Mouse (Mus musculus) monocyte, adult 5-6 weeks (primary cell): ENCODE results near the gene Psmd8. TPM values are rescaled to one million over a fixed set of nuclear protein-coding genes. Genes with fewer than 3 reads are reported as not detected.
A peak's percentile ranks its signal among the peaks of the same experiment; 100 is the strongest.

Source experiments
- ATAC-seq: fragments of 153-309, 156-312 bp; replicated peaks from 2 replicates; pipeline ENCODE4 v1.8.0; 2017; ENCODE audit warnings: mild to moderate bottlenecking; ENCODE audit not compliant: low TSS enrichment, insufficient number of reproducible peaks, severe bottlenecking, poor library complexity, low FRiP score
- total RNA-seq: library from RNA; stranded (forward); fragments of 200-1000, 200-491, 200-594 nt; gene quantifications from 3 replicates; pipeline ENCODE4 v1.2.3, GENCODE M21; 2017

Psmd8 gene
- total RNA-seq, 1 experiment from 2014 or later = 186 TPM

DNA sequence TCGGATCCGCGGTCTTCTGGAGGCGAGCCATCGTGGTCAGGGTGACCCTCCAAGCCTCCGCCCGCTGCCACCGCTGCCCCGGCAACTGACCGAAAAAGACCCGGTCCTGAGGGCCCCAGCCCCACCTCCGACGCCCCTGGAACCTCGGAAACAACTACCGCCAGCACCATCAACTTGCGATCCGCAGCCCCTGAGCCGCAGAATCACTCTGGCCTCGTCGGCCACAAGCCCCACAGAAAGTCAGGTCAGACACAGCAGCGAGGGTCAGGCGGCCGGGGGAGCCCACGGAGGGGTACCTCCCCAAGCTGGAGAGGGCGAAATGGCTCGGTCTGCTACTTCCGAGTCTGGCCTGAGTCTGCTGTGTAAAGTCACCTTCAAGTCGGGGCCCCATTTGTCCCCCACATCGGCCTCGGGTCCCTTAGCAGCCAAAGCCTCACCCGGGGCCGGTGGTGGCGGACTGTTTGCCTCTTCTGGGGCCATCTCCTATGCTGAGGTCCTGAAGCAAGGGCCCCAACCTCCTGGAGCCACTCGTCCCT is 8.9 kb downstream of the Psmd8 start:
- ATAC-seq = no peak

DNA sequence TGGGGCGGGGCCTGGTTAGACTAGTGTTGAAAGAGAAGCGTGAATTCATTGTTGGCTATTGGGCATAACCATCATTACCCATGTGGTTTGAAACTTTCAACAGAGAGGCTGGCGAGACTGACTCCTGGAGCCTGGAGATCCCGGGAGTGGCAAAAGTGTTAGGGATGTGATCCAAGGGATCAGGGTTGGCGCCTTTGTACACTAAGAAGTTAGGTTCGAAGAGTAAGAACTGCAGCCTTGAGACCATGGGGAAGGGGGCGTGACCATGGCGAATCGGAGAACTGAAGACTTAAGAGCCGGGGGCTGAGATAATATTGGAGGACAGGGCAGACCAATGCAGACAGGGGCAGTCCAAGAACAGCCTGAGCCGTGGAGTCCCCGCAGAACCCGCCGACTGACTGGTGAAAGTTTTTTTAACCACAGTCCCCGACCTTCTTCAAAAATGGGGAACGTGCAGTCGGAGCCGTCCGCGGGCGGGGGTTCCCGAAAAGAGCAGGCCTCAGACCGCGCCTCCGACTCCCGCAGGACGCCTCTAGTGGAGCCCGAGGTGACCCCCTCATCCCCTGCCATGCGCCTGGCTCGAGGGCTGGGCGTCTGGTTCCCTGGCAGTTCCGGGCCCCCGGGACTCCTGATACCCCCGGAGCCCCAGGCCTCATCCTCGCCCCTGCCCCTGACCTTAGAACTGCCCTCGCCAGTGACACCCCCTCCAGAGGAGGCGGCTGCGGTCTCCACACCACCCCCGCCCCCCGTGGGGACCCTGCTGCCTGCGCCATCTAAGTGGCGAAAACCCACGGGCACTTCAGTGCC is 9.5 kb downstream of the Psmd8 start:
- peak; percentile 20 for ATAC-seq

DNA sequence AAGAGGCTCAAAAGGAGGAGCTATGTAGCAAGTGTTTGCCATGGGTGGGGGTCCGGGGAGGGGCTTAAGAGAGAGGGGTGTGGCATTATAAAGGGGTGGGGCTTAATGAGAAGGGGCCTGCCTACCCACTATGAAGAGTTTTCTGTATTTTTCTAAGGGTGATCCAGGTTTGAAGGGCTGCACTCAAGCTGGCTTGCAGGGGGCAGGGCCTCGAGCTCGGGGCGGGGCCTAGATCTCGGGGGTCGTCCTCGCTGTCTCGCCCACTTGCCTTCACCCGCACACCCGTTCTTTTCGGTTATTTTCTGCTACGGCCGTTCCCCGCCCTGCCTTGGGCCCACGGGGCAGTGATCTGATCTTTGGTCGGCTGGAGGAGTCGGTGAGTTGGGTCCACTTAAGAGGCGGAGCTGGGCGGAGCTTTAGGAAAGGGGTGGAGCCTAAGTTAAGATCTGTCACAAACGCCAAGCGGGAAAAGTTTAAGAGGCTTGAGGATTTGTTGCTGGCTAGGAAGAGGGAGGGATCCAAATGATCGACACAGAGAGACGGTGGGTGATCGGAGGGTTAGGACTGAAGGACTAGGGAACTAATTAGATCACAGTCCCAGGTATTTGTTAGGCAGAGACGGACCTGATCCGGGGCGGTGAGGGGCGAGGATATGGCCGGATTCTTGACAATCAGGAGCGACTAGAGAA is 10.3 kb downstream of the Psmd8 start, which contains the start of the genes Ggn and Spred3:
Gene Ggn (plus strand): TSS at position 145 of the 689 bp plus-strand sequence.
Gene Spred3 (minus strand): TSS at position 346 of the 689 bp plus-strand sequence.
- ATAC-seq = peak; percentile 54

DNA sequence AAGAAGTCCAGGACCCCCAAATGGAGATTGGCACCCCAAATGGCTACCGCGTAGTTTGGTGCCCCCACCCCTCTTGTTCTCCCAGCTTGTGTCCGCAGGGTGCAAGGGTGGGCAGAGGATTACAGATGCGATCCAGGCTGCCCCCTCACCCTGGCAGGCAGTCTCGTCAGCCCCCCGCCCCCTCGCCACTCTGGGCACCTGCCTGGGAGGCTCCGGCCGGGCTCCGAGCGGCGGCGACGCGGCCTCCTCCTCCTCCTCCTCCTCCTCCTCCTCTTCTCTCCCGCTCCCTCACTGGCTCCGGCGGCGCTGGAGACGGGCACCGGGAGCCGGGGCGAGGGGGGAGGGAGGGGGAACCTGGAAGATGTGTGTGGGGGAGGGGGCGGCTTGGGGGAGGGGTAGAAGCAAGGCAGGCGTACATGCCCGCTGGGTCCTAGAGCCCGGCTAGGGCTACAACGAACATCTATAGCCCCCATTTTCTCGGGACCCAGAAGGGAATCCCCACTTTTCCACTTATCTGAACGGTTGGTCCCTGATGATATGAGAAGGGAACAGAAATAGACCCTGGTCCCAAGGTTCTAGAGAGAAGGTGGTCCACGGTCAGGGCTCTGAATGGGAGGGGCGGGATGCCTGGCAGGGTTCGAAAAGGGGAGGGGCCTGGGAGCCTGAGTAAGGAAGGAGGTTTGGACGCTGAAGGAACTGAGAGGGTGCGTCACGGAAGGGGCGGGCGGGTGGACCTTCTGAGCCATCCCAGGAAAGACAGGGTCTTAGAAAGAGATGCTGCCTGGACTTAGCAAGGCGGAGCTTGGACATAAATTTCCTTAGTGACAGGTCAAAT is 11.1 kb downstream of the Psmd8 start:
- peak; percentile 14; the same call in 1 of the 2 replicates for ATAC-seq

DNA sequence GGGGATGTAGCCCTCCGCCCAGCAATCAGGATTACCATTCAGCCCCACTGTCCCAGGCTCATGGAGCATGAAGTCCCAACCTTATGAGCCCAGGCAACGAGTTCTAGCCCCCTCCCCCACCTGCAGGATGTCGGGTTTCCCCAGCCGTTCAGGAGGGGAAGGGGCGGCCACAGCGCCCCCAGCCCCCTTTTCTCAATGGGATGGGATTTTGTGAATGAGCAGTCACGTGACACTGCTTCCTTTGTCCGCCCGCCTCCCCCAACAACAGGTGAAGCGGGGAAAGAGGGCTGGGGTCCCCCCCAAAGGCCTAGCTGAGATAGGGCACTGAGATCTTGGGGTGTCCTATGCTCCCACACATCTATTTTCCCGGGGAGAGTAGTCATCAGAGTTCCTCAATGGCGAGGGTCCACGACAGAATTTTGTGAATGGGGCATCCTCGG is 11.7 kb downstream of the Psmd8 start:
- no peak for ATAC-seq

DNA sequence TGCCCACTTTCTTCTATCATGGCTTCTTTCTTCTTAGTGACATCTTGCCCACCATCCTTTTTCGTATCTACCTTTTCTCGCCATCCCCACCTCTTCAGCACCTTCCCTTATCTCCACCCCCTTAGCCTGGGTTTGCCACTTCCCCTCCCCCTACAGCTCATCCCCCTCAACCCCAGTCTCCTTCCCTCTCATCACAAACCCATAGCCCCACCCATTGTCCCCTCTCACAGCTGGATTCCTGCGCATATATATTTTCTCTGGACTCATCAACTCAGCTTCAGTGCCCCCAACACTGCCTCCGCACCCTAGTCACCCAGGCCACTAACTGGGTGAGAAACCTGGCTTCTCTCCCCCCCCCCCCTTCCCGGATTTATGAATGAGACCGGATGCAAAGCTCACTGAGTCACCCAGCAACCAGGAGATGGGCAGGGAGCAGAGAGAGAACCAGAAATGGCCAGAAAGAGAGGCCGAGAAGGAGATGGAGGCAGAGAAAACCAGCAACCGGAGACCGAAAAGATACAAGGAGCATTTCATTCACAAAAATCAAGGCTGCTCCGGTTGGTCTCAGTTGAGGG is 12.3 kb downstream of the Psmd8 start:
- no peak for ATAC-seq

DNA sequence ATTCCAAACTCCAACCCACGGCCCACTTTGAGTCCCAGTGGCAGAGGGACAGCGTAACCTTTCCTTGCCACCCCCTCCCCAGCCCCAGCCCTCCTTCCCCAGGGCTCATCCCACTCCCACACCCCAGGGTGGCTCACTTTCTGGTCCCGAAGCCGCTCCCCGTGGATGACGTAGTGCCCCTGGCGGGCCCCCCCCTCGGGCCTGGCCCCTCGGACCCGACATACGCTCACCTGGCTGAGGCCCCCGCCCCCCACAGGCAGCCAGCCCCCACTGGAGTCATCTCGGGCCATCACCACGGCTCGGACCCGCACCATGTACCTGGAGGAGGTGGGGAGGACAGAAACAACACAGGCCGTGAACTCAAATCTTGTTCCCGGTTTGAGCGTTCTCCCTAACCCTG is 12.8 kb downstream of the Psmd8 start:
- ATAC-seq = no peak

DNA sequence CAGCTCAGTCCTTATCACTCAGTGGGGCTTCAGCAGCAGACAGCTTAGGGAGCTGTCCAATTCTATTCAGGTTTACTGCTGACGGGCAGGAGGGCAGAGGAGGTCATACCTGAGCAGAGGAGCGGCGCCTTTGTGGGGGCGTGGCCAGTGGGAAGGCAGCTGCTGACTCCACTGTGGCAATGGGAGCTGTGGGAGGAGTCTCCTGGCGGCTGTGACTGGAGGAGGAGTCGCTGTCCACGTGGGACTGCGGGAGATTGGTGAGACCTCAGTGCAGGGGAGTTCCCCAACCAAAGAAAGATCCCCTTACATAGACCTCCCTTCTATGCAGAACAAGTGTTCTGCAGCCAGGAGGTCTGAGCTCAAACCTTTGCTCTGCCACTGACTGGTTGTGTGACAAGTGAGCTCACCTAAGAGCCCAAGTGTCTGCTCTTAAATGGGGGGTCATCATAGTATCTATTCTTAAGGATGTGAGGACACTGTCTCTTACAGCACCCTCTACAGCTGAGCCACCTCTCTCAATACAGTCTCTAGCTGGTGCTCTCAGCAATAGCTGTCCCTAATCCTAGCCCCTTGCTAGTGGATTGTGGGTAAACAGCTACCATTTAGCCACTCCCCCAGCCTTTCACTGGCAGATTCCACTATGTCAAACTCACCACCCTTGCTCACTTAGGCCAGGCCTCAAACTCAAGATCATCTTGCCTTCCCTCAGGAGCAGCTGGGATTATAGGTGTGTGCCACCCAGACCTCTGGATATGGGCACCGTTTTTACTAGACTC is 17.6 kb downstream of the Psmd8 start:
- ATAC-seq = 0 out of 2 replicates have a peak, but pooled peaks have one; percentile 38

DNA sequence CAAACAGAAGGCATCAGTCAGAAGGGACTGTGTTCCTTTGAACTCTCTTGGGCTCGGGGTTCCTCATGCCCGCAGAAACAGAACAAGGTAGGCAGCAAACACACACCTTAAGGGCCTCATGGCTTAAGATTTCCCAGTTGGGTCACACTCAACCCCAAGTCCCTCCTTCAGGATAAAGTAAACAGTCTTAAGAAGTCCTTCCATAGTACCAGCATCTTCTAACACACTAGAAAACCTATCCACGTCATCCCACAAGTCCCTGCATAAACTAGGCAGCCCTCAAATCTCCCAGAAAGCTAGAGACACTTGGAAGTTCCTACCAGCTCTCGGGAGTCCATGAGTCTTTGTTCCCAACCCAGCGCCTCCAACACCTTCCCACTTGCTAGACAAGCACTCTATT is 18.2 kb downstream of the Psmd8 start:
- ATAC-seq = no peak

DNA sequence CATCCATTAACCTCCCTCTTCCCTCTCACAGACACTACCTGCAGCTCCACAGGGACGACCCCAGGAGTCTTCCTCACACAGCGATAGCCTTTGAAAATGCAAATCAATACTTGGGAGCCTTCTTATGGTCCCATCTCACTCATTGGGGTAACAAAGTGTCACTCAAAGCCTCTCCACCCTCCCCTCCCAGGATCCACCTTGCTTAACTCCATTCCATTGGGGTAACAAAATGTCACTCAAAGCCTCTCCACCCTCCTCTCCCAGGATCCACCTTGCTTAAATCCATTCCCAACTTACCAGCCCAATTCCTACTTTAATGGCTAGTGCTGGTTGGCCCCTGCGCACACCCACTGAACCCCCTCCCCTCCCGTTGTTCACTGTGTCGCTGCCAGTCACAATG is 22.2 kb downstream of the Psmd8 start:
- no peak for ATAC-seq

DNA sequence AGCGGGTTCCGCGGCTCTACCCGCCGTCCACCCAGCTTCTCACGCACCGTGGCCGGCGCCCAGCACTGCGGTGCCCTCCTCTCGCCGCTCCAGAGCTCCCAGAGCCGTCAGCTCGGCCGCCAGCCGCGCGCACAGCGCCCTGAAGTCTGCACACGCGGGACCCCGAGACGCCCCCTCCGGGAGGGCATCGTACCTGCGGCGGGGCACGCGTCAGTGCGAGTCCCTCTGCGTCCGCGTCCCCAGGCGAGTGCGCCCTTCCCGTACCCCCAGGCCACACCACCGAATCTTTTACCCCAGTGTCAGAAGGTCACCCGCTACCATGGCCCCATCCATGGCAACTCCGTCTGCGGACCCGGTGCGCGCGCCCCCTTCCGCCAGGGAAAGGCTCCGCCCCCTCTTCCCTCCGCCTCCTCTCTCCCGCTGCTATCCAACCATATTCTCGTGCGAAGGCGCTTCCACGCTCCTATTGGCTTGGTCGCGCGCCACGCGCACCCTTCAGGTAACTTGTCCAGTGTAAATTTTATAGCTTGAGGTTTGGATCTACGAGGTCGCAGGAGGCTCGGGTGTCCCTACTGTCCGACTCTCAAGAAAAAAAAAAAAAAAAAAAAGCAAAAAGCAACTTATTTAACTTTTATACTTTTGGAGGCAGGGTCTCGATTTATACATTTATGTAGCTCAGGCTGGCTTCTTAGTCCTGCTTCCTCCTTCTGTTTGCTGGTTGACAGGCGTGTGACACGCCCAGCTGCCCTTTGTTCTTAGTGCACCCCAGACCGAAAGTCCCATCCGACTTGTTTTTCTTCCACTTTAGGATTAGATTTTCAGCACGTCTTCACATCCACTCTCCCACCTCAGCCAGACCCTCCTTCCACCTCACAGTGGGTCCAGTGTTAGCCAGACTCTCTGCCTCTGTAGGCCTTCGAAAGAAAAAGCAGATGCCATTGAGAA is 24.4 kb downstream of the Psmd8 start, which contains the start of gene Fam98c:
Gene Fam98c (minus strand): TSS at position 397 of the 945 bp plus-strand sequence.
- ATAC-seq = peak; percentile 86

DNA sequence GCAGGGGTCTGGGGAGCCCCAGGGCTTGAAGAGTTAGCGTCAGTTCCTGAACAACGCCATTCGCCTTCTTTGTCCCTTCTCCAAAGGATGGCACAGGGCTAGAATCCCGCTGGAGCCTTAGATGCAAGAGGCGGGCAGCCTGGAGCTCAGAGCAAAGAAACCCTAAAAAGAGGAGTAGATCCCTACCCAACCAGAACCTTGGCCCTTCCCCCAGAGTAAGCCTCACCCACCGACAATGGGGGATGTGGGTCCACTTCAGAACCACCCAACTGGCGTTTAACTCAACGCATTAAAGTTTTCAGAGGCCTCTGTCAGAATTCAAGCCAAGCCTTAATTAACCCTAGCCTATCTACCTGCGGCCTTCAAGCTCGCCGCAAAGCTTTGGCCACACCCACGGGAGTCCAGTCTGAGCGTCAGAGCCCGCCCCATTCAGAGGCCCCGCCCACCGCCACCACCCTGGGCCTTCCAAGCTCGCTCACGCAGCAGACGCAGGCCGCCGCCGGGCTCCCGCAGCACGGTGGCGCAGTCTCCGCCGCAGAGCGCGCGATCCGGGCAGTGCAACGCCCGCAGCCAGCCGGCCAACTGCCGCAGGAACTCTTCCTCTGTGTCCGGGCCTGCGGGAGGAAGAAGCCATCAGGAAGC is 25.2 kb downstream of the Psmd8 start:
- peak; percentile 59 for ATAC-seq

DNA sequence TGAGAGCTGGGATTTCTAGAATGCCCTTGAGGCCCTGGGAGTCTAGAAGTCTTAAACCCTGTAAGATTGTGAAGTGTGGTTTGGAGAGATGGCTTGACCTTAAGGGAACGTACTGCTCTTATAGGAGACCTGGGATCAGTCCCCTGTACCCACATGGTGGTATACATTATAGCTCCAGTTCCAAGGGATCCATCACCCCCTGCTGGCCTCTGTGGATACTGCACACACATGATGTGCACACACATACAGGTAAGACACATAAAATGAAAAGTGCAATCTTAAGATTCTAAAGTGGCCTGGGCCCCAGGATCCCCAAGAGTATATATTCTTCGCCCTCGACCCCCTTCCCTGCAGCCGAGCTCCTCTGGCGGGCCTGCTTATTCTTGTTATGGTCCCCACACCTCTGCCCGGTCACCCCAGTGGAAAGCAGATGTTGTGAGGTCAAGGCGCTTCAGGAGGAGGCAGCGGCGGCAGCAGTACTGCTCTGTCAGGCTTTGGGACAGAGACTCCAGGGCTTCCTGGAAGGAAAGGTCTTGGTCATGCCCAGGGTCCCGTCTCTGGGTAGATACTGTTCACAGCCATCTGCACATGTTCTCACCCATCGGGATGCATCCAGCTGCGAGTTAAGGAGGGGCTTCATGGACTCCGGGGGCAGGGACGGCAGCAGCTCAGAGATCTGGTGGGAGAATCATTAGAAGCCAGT is 26.3 kb downstream of the Psmd8 start:
- no peak for ATAC-seq

DNA sequence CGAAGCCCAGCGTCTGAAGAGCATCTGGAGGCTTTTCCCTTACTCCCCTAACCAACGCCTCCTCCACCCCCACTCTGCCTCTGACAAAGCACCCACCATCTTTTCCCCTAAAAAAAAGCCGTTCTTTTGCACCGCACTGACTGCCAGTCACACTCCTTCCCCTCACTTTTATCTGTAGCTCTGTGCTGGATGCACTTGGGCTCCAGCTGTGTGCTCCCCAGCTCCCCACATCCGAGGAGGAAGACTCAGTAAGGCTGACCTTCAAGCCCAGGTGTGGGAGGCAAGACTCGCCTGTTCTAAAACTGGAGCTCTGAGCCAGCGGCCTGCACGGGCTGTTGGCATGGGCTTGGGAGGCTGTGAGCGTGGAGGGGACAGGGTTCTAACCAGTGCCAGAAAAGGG is 29.0 kb downstream of the Psmd8 start:
- no peak for ATAC-seq

DNA sequence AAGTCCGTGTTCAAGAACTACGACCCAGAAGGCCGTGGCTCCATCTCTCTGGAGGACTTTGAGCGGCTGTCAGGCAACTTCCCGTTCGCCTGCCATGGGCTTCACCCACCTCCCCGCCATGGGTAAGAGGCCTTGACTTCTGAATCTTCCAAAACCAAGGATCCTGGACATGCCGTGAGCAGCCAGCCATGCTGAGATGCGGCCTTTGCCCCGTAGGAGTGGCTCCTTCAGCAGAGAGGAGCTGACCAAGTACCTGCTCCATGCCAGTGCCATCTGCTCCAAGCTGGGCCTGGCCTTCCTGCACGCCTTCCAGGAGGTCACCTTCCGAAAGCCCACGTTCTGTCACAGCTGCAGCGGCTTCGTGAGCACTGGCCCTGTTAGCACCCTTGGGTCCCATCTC is 31.7 kb downstream of the Psmd8 start:
- no peak for ATAC-seq
